16 mouse cellular contexts compared by ENCODE assay signal in genomic region chr13:71747003-71747965, GRCm38 (mm10).
"Had no signal": no experiment of that assay in that cellular context is flagged by ENCODE, and none has a peak within 500 bp of the region (broad histone marks: within the 10 kb centered on the region; RNA-seq: fewer than 3 reads in every experiment).

No protein-coding gene starts in this region.

- H3K4me3 ChIP-seq: lung, embryonic 15.5 days; megakaryocyte, embryonic 14.5 days; midbrain, embryonic 13.5 days; midbrain, embryonic 15.5 days; neural tube, embryonic 12.5 days; stomach, embryonic 15.5 days had no signal

- ATAC-seq: liver, postnatal 0 days; lung, postnatal 0 days; midbrain, embryonic 13.5 days; midbrain, embryonic 15.5 days had no signal

- H3K4me1 ChIP-seq: lung, embryonic 15.5 days; megakaryocyte, embryonic 14.5 days; midbrain, embryonic 13.5 days; midbrain, embryonic 15.5 days; neural tube, embryonic 12.5 days; stomach, embryonic 15.5 days had no signal

- DNase-seq: liver, postnatal 0 days; lung, adult 2 months; lung, postnatal 14 days; right cerebral cortex, postnatal 14 days; thymus, adult 2 months; thymus, postnatal 25 days; thymus, postnatal 4 days had no signal

- H3K9ac ChIP-seq: liver, postnatal 0 days; lung, embryonic 15.5 days; midbrain, embryonic 13.5 days; midbrain, embryonic 15.5 days; neural tube, embryonic 12.5 days; stomach, embryonic 15.5 days had no signal

- H3K27ac ChIP-seq: lung, embryonic 15.5 days; macrophage; midbrain, embryonic 13.5 days; midbrain, embryonic 15.5 days; neural tube, embryonic 12.5 days; stomach, embryonic 15.5 days had no signal

- H3K36me3 ChIP-seq: lung, embryonic 15.5 days; midbrain, embryonic 13.5 days; midbrain, embryonic 15.5 days; neural tube, embryonic 12.5 days; stomach, embryonic 15.5 days had no signal

- H3K27me3 ChIP-seq: lung, embryonic 15.5 days; megakaryocyte, embryonic 14.5 days; midbrain, embryonic 13.5 days; midbrain, embryonic 15.5 days; neural tube, embryonic 12.5 days; stomach, embryonic 15.5 days had no signal

- H3K4me2 ChIP-seq: lung, embryonic 15.5 days; midbrain, embryonic 11.5 days; midbrain, embryonic 13.5 days; midbrain, embryonic 15.5 days; neural tube, embryonic 12.5 days; stomach, embryonic 15.5 days had no signal

- H3K9me3 ChIP-seq: lung, embryonic 15.5 days; midbrain, embryonic 13.5 days; midbrain, embryonic 15.5 days; neural tube, embryonic 12.5 days; stomach, embryonic 15.5 days had no signal
